Mouse (Mus musculus) liver, embryonic 15.5 days (tissue): ENCODE results near the gene Racgap1. TPM values are rescaled to one million over a fixed set of nuclear protein-coding genes. Genes with fewer than 3 reads are reported as not detected.
A peak's percentile ranks its signal among the peaks of the same experiment; 100 is the strongest.

Experiments used
- ATAC-seq: fragments of 200-750 bp; cut with Nextera tagmentation; 2 replicates; pipeline ENCODE4 v1.8.0; 2017; ENCODE audit warnings: moderate number of reproducible peaks, mild to moderate bottlenecking, moderate library complexity; ENCODE audit not compliant: insufficient read depth
- H3K27ac ChIP-seq: fragments of 300-500 bp; sonication (generic); replicated peaks from 2 replicates; pipeline ENCODE4 v1.5.1; 2015; ENCODE audit warnings: mild to moderate bottlenecking, inconsistent platforms
- H3K27me3 ChIP-seq: fragments of 300-500 bp; sonication (generic); 2 replicates; pipeline ENCODE4 v1.6.1; 2015; ENCODE audit warnings: mild to moderate bottlenecking, inconsistent platforms
- H3K36me3 ChIP-seq: fragments of 300-500 bp; sonication (generic); replicated peaks from 2 replicates; pipeline ENCODE4 v1.6.1; 2015; ENCODE audit warnings: moderate library complexity, mild to moderate bottlenecking, inconsistent platforms
- H3K4me1 ChIP-seq: fragments of 300-500 bp; sonication (generic); replicated peaks from 2 replicates; pipeline ENCODE4 v1.6.1; 2015; ENCODE audit warnings: inconsistent platforms
- H3K4me2 ChIP-seq: fragments of 300-500 bp; sonication (generic); 2 replicates; pipeline ENCODE4 v1.6.1; 2015; ENCODE audit warnings: moderate library complexity, mild to moderate bottlenecking, inconsistent platforms
- H3K4me3 ChIP-seq: fragments of 300-500 bp; sonication (generic); replicated peaks from 2 replicates; pipeline ENCODE4 v1.5.1; 2015; ENCODE audit warnings: mild to moderate bottlenecking, inconsistent platforms
- H3K9ac ChIP-seq: fragments of 300-500 bp; sonication (generic); 2 replicates; pipeline ENCODE4 v1.6.1; 2015; ENCODE audit warnings: moderate library complexity, mild to moderate bottlenecking, inconsistent platforms
- H3K9me3 ChIP-seq: fragments of 300-500 bp; sonication (generic); replicated peaks from 2 replicates; pipeline ENCODE4 v1.6.1; 2016; ENCODE audit warnings: inconsistent platforms
- WGBS: fragments of 180-500 bp; shearing (Covaris S2); methylation state at CpG from one replicate; pipeline ENCODE4 v1.1.7; 2015; ENCODE audit warnings: mixed read lengths; ENCODE audit not compliant: insufficient replicate concordance; 5-methylcytosine and 5-hydroxymethylcytosine counted together
- polyA plus RNA-seq: library from polyadenylated mRNA; unstranded; fragments of >200 nt; fragmentation: Nextera tagmentation; extraction: Ambion mirVana; gene quantifications from 2 replicates; pipeline ENCODE4 v1.2.1, GENCODE M21; 2015

Racgap1 gene
- 66.2 and 66.3 TPM in 2 replicates for polyA plus RNA-seq

- peaks cover 40% of the 10 kb centered on the region for H3K27me3 ChIP-seq
- H3K36me3 ChIP-seq: 0 out of 2 replicates have a peak, but pooled peaks cover 3% of the 10 kb centered on the region
- H3K9me3 ChIP-seq: no peaks in the 10 kb centered on the region
- under 1% methylated on average over 67 of the region's 68 CpGs for WGBS
- H3K4me1 ChIP-seq: peaks cover 67% of the 10 kb centered on the region
- peak within 1 kb of the TSS; percentile 80 for H3K27ac ChIP-seq
- peak within 1 kb of the TSS; percentile 73 for H3K4me2 ChIP-seq
- H3K4me3 ChIP-seq: peak within 1 kb of the TSS; percentile 84
- ATAC-seq: peak; percentile 97
- H3K9ac ChIP-seq: peak within 1 kb of the TSS; percentile 89
These were observed at the start of gene Racgap1 for GRCm38 (mm10) chr15:99651163-99651872. Gene Racgap1, minus strand, starts transcription at chr15:99651656.

- Histone ChIP-seq H3K9ac (no peak overlapping the region), H3K27me3 (peaks cover 27% of the 10 kb centered on the region), H3K9me3 (no peaks in the 10 kb centered on the region), H3K4me1 (peaks cover 52% of the 10 kb centered on the region), H3K36me3 (peaks cover under 1% of the 10 kb centered on the region; the same call in 1 of the 2 replicates), H3K4me3 (no peak overlapping the region), H3K4me2 (no peak overlapping the region), H3K27ac (no peak overlapping the region)
- WGBS: 72% methylated on average over 18 of the region's 18 CpGs
- no peak for ATAC-seq
These were observed 49.0 kb upstream of the Racgap1 start for GRCm38 (mm10) chr15:99700219-99701106.

- Histone ChIP-seq H3K27ac (no peak overlapping the region), H3K4me2 (no peak overlapping the region), H3K27me3 (peaks cover 34% of the 10 kb centered on the region), H3K4me1 (peaks cover 51% of the 10 kb centered on the region), H3K9ac (no peak overlapping the region), H3K9me3 (no peaks in the 10 kb centered on the region), H3K36me3 (no peaks in the 10 kb centered on the region), H3K4me3 (no peak overlapping the region)
- ATAC-seq: no peak
- 83% methylated on average over 10 of the region's 10 CpGs for WGBS
These were observed 48.3 kb upstream of the Racgap1 start for GRCm38 (mm10) chr15:99699715-99700114.

GRCm38 (mm10) chr15:99698533-99699085 is 47.2 kb upstream of the Racgap1 start:
- Histone ChIP-seq H3K27ac (no peak overlapping the region), H3K9me3 (no peaks in the 10 kb centered on the region), H3K4me3 (no peak overlapping the region), H3K4me2 (no peak overlapping the region), H3K9ac (no peak overlapping the region), H3K36me3 (no peaks in the 10 kb centered on the region), H3K27me3 (peaks cover 37% of the 10 kb centered on the region), H3K4me1 (peaks cover 39% of the 10 kb centered on the region)
- 33% methylated on average over 20 of the region's 20 CpGs for WGBS
- ATAC-seq: no peak

- no peak overlapping the region for H3K27ac ChIP-seq
- H3K4me1 ChIP-seq: peaks cover 28% of the 10 kb centered on the region
- no peak overlapping the region for H3K4me3 ChIP-seq
- H3K4me2 ChIP-seq: no peak overlapping the region
- no peaks in the 10 kb centered on the region for H3K9me3 ChIP-seq
- no peak overlapping the region for H3K9ac ChIP-seq
- ATAC-seq: no peak
- no peaks in the 10 kb centered on the region for H3K36me3 ChIP-seq
- H3K27me3 ChIP-seq: peaks cover 46% of the 10 kb centered on the region
- WGBS: 16% methylated on average over 2 of the region's 2 CpGs
These were observed 45.9 kb upstream of the Racgap1 start for GRCm38 (mm10) chr15:99697309-99697708.

GRCm38 (mm10) chr15:99691976-99692375 is 40.5 kb upstream of the Racgap1 start:
- Histone ChIP-seq H3K4me3 (no peak overlapping the region), H3K4me2 (no peak overlapping the region), H3K9me3 (no peaks in the 10 kb centered on the region), H3K9ac (no peak overlapping the region), H3K4me1 (no peaks in the 10 kb centered on the region), H3K36me3 (no peaks in the 10 kb centered on the region), H3K27me3 (peaks cover 66% of the 10 kb centered on the region), H3K27ac (no peak overlapping the region)
- no peak for ATAC-seq
- WGBS: 48% methylated on average over 9 of the region's 9 CpGs

GRCm38 (mm10) chr15:99690924-99691323 is 39.5 kb upstream of the Racgap1 start:
- 16% methylated on average over 4 of the region's 4 CpGs for WGBS
- no peaks in the 10 kb centered on the region for H3K9me3 ChIP-seq
- H3K27ac ChIP-seq: no peak overlapping the region
- no peak overlapping the region for H3K9ac ChIP-seq
- peaks cover 61% of the 10 kb centered on the region for H3K27me3 ChIP-seq
- ATAC-seq: no peak
- no peaks in the 10 kb centered on the region for H3K4me1 ChIP-seq
- H3K36me3 ChIP-seq: no peaks in the 10 kb centered on the region
- H3K4me3 ChIP-seq: no peak overlapping the region
- H3K4me2 ChIP-seq: no peak overlapping the region

- Histone ChIP-seq H3K4me1 (no peaks in the 10 kb centered on the region), H3K27me3 (peaks cover 58% of the 10 kb centered on the region), H3K36me3 (no peaks in the 10 kb centered on the region), H3K4me3 (no peak overlapping the region), H3K9ac (no peak overlapping the region), H3K9me3 (no peaks in the 10 kb centered on the region), H3K27ac (no peak overlapping the region), H3K4me2 (no peak overlapping the region)
- ATAC-seq: no peak
- 6% methylated on average over 4 of the region's 4 CpGs for WGBS
These were observed 37.3 kb upstream of the Racgap1 start for GRCm38 (mm10) chr15:99688712-99689111.

GRCm38 (mm10) chr15:99684156-99684555 is 32.7 kb upstream of the Racgap1 start:
- WGBS: 66% methylated on average over 5 of the region's 5 CpGs
- H3K27me3 ChIP-seq: peaks cover 37% of the 10 kb centered on the region

GRCm38 (mm10) chr15:99682880-99683279 is 31.4 kb upstream of the Racgap1 start:
- peaks cover 4% of the 10 kb centered on the region; the same call in 1 of the 2 replicates for H3K4me1 ChIP-seq
- peaks cover 45% of the 10 kb centered on the region for H3K27me3 ChIP-seq
- ATAC-seq: no peak
- H3K27ac ChIP-seq: no peak overlapping the region
- no peak overlapping the region for H3K4me2 ChIP-seq
- WGBS: 69% methylated on average over 7 of the region's 7 CpGs
- no peaks in the 10 kb centered on the region for H3K36me3 ChIP-seq
- no peak overlapping the region for H3K4me3 ChIP-seq
- H3K9ac ChIP-seq: no peak overlapping the region
- H3K9me3 ChIP-seq: no peaks in the 10 kb centered on the region

More at GRCm38 (mm10) chr15:99684156-99684555, 32.7 kb upstream of the Racgap1 start:
- H3K9me3 ChIP-seq: no peaks in the 10 kb centered on the region
- H3K4me3 ChIP-seq: no peak overlapping the region
- H3K36me3 ChIP-seq: no peaks in the 10 kb centered on the region
- H3K9ac ChIP-seq: no peak overlapping the region
- no peak for ATAC-seq
- H3K27ac ChIP-seq: no peak overlapping the region
- no peaks in the 10 kb centered on the region for H3K4me1 ChIP-seq
- H3K4me2 ChIP-seq: no peak overlapping the region

GRCm38 (mm10) chr15:99679008-99679407 is 27.6 kb upstream of the Racgap1 start:
- Histone ChIP-seq H3K36me3 (no peaks in the 10 kb centered on the region), H3K4me3 (no peak overlapping the region), H3K27ac (no peak overlapping the region), H3K4me1 (peaks cover 4% of the 10 kb centered on the region; the same call in 1 of the 2 replicates), H3K9ac (no peak overlapping the region), H3K9me3 (no peaks in the 10 kb centered on the region), H3K4me2 (no peak overlapping the region), H3K27me3 (peaks cover 63% of the 10 kb centered on the region)
- no peak for ATAC-seq
- 50% methylated on average over 7 of the region's 7 CpGs for WGBS
